Mouse (Mus musculus) hindbrain, embryonic 15.5 days (tissue): ENCODE measurements around the gene Mapk3. TPM values are rescaled to one million over a fixed set of nuclear protein-coding genes. Genes with fewer than 3 reads are reported as not detected.
A peak's percentile ranks its signal among the peaks of the same experiment; 100 is the strongest.

Source experiments
- ATAC-seq: fragments of 200-750 bp; cut with Nextera tagmentation; 2 replicates; pipeline ENCODE4 v1.8.0; 2017; ENCODE audit warnings: low read depth, moderate number of reproducible peaks, moderate TSS enrichment; ENCODE audit not compliant: low FRiP score
- H3K27ac ChIP-seq: fragments of 300-500 bp; sonication (generic); replicated peaks from 2 replicates; pipeline ENCODE4 v1.5.1; 2015; ENCODE audit warnings: mild to moderate bottlenecking, inconsistent platforms
- H3K27me3 ChIP-seq: fragments of 300-500 bp; sonication (generic); 2 replicates; pipeline ENCODE4 v1.6.1; 2015; ENCODE audit warnings: control low read depth, inconsistent platforms
- H3K36me3 ChIP-seq: fragments of 300-500 bp; sonication (generic); 2 replicates; pipeline ENCODE4 v1.6.1; 2015; ENCODE audit warnings: control low read depth, inconsistent platforms
- H3K4me1 ChIP-seq: fragments of 300-500 bp; sonication (generic); replicated peaks from 2 replicates; pipeline ENCODE4 v1.6.1; 2015; ENCODE audit warnings: control low read depth, inconsistent platforms
- H3K4me2 ChIP-seq: fragments of 300-500 bp; sonication (generic); 2 replicates; pipeline ENCODE4 v1.6.1; 2015; ENCODE audit warnings: moderate library complexity, mild to moderate bottlenecking, inconsistent platforms
- H3K4me3 ChIP-seq: fragments of 300-500 bp; sonication (generic); 2 replicates; pipeline ENCODE4 v1.5.1; 2015; ENCODE audit warnings: mild to moderate bottlenecking, inconsistent platforms
- H3K9ac ChIP-seq: fragments of 300-500 bp; sonication (generic); 2 replicates; pipeline ENCODE4 v1.6.1; 2015; ENCODE audit warnings: inconsistent platforms
- H3K9me3 ChIP-seq: fragments of 300-500 bp; sonication (generic); 2 replicates; pipeline ENCODE4 v1.6.1; 2016; ENCODE audit warnings: control low read depth, inconsistent platforms
- WGBS: fragments of 180-500 bp; shearing (Covaris S2); methylation state at CpG from one replicate; pipeline ENCODE4 v1.1.7; 2015; 5-methylcytosine and 5-hydroxymethylcytosine counted together
- polyA plus RNA-seq: library from polyadenylated mRNA; unstranded; fragments of >200 nt; fragmentation: Nextera tagmentation; extraction: Ambion mirVana; gene quantifications from 2 replicates; pipeline ENCODE4 v1.2.1, GENCODE M21; 2015

Mapk3 gene
- polyA plus RNA-seq, 1 experiment from 2014 or later, result 115 TPM

GRCm38 (mm10) chr7:126799468-126800268 is 40.3 kb downstream of the Mapk3 start:
- Histone ChIP-seq H3K4me3 (peak overlapping the region; percentile 69), H3K4me2 (peak overlapping the region; percentile 82), H3K27ac (peak overlapping the region; percentile 88), H3K9ac (peak overlapping the region; percentile 54), H3K27me3 (no peaks in the 10 kb centered on the region), H3K36me3 (peaks cover 18% of the 10 kb centered on the region), H3K4me1 (peaks cover 40% of the 10 kb centered on the region), H3K9me3 (no peaks in the 10 kb centered on the region)
- 2% methylated on average over 37 of the region's 38 CpGs for WGBS
- ATAC-seq, result peak; percentile 93

DNA sequence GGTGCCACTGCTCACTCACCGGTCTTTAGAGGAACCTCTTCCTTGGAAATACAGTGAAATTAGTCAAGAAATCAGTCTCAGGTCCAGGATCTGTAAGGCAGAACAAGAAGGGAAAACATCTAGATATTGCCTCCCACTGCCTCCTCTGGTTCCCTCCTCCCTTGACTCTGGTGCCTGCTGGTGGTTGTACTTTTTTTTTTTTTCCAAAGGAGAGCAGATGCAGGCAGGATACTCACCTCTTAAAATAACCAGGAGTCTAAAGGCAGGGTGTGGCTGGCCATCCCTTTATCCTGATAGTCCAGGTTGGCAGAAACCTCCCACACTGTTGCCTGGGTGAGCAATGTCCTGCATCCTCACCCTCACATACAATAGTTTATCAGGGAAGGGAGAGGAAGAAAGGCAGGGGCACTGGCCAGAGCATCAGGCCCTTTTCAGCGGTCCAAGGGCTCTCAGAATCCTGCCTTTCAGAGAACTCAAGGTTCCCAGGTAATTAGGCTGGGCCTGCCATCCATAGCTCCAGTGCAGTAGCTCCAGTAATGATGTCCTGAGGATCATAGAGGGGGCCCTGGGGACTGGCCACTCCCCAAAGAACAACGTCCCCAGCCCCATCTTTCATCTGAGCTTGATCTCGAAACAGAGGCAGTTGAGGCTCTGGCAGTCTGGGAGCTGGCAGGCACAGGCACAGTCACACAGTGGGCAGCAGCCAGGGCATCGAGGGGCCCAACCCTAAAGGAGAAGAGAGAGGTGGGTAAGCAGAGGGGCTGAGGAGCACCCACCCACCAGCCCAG is 41.1 kb downstream of the Mapk3 start:
- no peaks in the 10 kb centered on the region for H3K27me3 ChIP-seq
- peaks cover 10% of the 10 kb centered on the region for H3K36me3 ChIP-seq
- no peaks in the 10 kb centered on the region for H3K9me3 ChIP-seq
- peak overlapping the region; percentile 88 for H3K27ac ChIP-seq
- H3K4me1 ChIP-seq, result peaks cover 39% of the 10 kb centered on the region
- H3K4me2 ChIP-seq, result peak overlapping the region; percentile 82
- H3K9ac ChIP-seq, result peak overlapping the region; percentile 54
- no peak for ATAC-seq
- H3K4me3 ChIP-seq, result peak overlapping the region; percentile 69
- WGBS, result 47% methylated on average over 5 of the region's 5 CpGs

DNA sequence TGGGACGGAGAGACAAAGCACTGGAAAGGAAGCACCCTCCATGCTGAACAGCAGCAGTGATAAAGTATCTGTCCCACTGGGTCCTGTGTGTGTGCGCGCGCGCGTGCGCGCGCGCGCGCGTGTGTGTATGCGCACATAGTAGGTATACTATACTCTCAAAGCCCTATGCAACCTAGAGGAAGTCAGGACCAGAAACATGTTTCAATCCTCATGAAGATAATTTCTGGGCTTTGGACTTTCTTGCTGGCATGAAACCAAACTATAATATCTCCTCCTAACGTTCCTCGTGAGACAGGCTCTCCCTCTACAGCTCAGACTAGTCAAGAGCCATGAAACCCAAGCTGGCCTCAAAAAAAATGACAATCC is 41.6 kb downstream of the Mapk3 start:
- Histone ChIP-seq H3K9me3 (no peaks in the 10 kb centered on the region), H3K4me3 (no peak overlapping the region), H3K9ac (no peak overlapping the region), H3K4me1 (peaks cover 33% of the 10 kb centered on the region), H3K36me3 (peaks cover 5% of the 10 kb centered on the region), H3K27me3 (no peaks in the 10 kb centered on the region), H3K4me2 (no peak overlapping the region), H3K27ac (no peak overlapping the region)
- WGBS, result 97% methylated on average over 16 of the region's 16 CpGs
- ATAC-seq, result no peak

DNA sequence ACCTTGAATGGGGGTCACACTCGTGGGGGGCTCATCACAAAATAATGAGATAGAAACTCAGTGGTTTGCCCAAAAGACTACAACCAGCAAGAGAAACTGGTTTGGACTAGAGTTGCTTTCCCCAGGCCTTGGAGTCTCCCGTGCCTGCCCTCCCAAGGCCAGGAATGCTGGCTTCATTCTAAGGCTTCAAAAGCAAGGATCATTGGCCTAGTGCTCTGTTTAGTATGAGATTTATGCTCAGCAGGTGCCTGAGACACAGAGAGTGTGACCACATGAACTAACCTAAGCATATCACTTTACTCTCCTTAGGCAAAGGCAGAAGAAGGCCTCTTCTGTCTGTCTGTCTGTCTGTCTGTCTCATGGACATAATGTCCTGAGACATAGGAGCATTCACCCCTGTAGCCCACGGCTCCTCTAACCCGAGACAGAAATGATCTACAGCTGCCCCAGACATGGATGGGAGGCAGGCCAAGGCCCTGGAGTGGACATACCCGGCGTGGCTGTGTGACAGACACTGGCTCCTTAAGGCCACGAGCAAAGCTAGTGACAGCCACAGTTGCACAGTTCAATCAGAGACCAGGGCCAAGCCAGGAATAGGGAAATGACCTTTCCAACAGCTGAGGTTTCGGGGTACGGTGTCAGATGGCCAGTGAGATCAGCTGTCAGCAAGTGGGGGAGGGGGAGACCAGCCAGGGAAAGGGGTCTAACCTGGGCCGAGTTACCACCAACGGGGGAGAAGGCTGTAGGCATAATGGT is 42.9 kb downstream of the Mapk3 start:
- Histone ChIP-seq H3K27me3 (no peaks in the 10 kb centered on the region), H3K9ac (no peak overlapping the region), H3K4me2 (no peak overlapping the region)

DNA sequence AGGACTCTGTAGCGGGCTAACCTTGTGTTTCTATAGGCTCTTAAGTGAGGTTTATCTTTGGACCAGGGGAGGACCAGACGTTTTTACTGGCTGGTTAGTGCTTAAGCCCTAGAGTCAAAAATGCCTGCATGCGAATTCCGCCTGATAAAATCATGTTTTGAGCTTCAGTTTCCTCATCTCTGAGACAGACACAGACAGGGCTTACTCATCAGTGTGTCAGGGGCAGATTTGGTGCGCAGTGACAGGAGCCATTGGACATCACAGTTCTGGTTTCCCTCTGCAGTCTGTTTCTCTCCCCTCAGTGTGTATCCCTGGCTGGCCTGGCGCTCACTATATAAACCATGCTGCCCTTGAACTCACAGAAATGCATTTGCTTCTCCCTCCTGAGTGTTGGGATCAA is 43.8 kb downstream of the Mapk3 start:
- no peak overlapping the region for H3K9ac ChIP-seq
- H3K27ac ChIP-seq, result no peak overlapping the region
- peaks cover 20% of the 10 kb centered on the region for H3K4me1 ChIP-seq
- H3K9me3 ChIP-seq, result no peaks in the 10 kb centered on the region
- H3K4me3 ChIP-seq, result no peak overlapping the region
- 95% methylated on average over 6 of the region's 6 CpGs for WGBS
- H3K36me3 ChIP-seq, result no peaks in the 10 kb centered on the region
- ATAC-seq, result no peak
- H3K4me2 ChIP-seq, result no peak overlapping the region
- no peaks in the 10 kb centered on the region for H3K27me3 ChIP-seq

More for the DNA sequence above, 42.9 kb downstream of the Mapk3 start:
- peaks cover 20% of the 10 kb centered on the region for H3K4me1 ChIP-seq
- ATAC-seq, result no peak
- H3K27ac ChIP-seq, result no peak overlapping the region
- no peak overlapping the region for H3K4me3 ChIP-seq
- 86% methylated on average over 11 of the region's 11 CpGs for WGBS
- H3K36me3 ChIP-seq, result no peaks in the 10 kb centered on the region
- H3K9me3 ChIP-seq, result no peaks in the 10 kb centered on the region

DNA sequence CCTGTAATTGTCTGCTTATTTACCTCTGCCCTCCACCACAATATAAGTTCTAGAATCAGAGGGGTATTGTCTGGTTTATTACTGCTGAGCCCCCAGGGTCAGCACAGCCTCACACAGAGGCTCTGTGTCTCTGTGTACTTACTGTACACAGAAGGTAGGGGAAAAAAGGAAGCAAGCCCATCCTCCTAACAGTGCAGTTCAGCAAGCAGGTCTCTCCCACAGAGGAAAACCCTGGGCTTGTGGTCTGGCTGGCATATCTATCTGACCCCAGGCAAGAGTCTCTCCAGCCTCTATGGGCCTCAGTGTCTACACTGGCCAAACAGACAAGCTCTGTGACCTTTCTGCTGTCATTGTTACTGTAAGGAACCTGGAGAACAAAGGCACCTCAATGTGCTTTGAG is 44.4 kb downstream of the Mapk3 start:
- Histone ChIP-seq H3K4me2 (no peak overlapping the region), H3K36me3 (no peaks in the 10 kb centered on the region), H3K27me3 (no peaks in the 10 kb centered on the region), H3K9ac (no peak overlapping the region), H3K4me3 (no peak overlapping the region), H3K27ac (no peak overlapping the region), H3K4me1 (peaks cover 25% of the 10 kb centered on the region), H3K9me3 (no peaks in the 10 kb centered on the region)
- no peak for ATAC-seq

DNA sequence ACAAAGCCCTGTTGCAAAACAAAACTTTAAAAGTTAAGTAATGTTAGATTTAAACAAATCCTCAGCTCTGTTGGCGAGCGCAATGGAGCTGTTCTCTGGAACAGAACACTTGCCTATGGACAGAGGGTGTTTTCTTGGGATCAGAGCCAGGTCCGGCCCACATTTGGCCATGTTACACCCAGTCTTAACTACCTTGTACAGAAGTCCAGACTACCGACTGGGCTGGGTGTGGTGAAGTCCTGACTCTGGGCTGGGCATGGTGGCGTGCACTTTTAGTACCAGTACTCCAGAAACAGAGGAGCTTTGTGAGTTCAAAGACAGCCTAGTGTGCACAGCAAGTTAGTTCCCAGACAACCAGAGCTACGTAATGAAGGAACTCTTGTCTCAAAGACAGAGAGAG is 47.6 kb downstream of the Mapk3 start:
- no peaks in the 10 kb centered on the region for H3K36me3 ChIP-seq
- 74% methylated on average over 6 of the region's 6 CpGs for WGBS
- H3K4me3 ChIP-seq, result no peak overlapping the region
- H3K4me1 ChIP-seq, result peaks cover 22% of the 10 kb centered on the region
- ATAC-seq, result no peak
- H3K27me3 ChIP-seq, result no peaks in the 10 kb centered on the region
- H3K9ac ChIP-seq, result no peak overlapping the region
- H3K4me2 ChIP-seq, result no peak overlapping the region
- no peaks in the 10 kb centered on the region for H3K9me3 ChIP-seq
- no peak overlapping the region for H3K27ac ChIP-seq

DNA sequence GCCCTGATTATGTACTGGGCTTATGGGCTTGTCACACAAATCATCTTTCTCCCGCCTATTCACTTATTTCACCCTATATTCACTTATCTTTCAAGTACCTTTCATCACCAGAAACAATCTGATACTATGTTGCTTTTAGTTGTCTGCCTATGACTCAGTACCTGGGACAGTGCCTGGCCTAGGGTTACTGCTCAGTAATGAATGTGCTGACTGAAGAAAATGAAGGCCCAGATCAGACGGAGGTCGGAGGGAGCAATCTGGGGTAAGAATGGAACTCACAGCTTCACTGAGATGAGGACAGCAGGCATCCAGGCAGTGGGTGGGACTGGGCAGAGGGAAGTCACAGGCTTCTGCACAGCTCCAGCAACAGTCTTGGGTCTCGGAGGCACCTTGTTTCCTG is 48.0 kb downstream of the Mapk3 start:
- Histone ChIP-seq H3K27me3 (no peaks in the 10 kb centered on the region), H3K36me3 (no peaks in the 10 kb centered on the region), H3K4me2 (peak overlapping the region; percentile 88; the same call in 1 of the 2 replicates), H3K9me3 (no peaks in the 10 kb centered on the region), H3K9ac (no peak overlapping the region), H3K27ac (no peak overlapping the region), H3K4me1 (peaks cover 22% of the 10 kb centered on the region), H3K4me3 (no peak overlapping the region)
- ATAC-seq, result no peak
- 74% methylated on average over 4 of the region's 4 CpGs for WGBS

- ATAC-seq, result peak; percentile 93
- Histone ChIP-seq H3K27me3 (no peaks in the 10 kb centered on the region), H3K9me3 (no peaks in the 10 kb centered on the region), H3K4me3 (peak overlapping the region; percentile 84), H3K9ac (peak overlapping the region; percentile 85), H3K4me2 (peak overlapping the region; percentile 88), H3K36me3 (no peaks in the 10 kb centered on the region), H3K4me1 (peaks cover 22% of the 10 kb centered on the region), H3K27ac (peak overlapping the region; percentile 78)
- under 1% methylated on average over 42 of the region's 43 CpGs for WGBS
Measured at GRCm38 (mm10) chr7:126808703-126809455, 49.5 kb downstream of the Mapk3 start.

GRCm38 (mm10) chr7:126809723-126810369 is 50.4 kb downstream of the Mapk3 start:
- 69% methylated on average over 5 of the region's 5 CpGs for WGBS
- H3K9ac ChIP-seq, result peak overlapping the region; percentile 85; the same call in 1 of the 2 replicates
- no peak overlapping the region for H3K27ac ChIP-seq
- no peaks in the 10 kb centered on the region for H3K27me3 ChIP-seq
- peak overlapping the region; percentile 88 for H3K4me2 ChIP-seq
- H3K4me1 ChIP-seq, result peaks cover 22% of the 10 kb centered on the region
- H3K36me3 ChIP-seq, result no peaks in the 10 kb centered on the region
- H3K4me3 ChIP-seq, result peak overlapping the region; percentile 84; the same call in 1 of the 2 replicates
- ATAC-seq, result no peak
- no peaks in the 10 kb centered on the region for H3K9me3 ChIP-seq
